Mouse (Mus musculus) intestine, embryonic 15.5 days (tissue): Measurements from ENCODE around the gene Gpr27. TPM values are rescaled to one million over a fixed set of nuclear protein-coding genes. Genes with fewer than 3 reads are reported as not detected.
A peak's percentile ranks its signal among the peaks of the same experiment; 100 is the strongest.

Experiments used
- ATAC-seq: fragments of 200-750 bp; cut with Nextera tagmentation; 2 replicates; pipeline ENCODE4 v1.8.0; 2017; ENCODE audit warnings: moderate TSS enrichment, moderate library complexity
- H3K27ac ChIP-seq: fragments of 300-500 bp; sonication (generic); 2 replicates; pipeline ENCODE4 v1.5.1; 2015; ENCODE audit warnings: mild to moderate bottlenecking, inconsistent platforms
- H3K27me3 ChIP-seq: fragments of 300-500 bp; sonication (generic); replicated peaks from 2 replicates; pipeline ENCODE4 v1.6.1; 2015; ENCODE audit warnings: inconsistent platforms
- H3K36me3 ChIP-seq: fragments of 300-500 bp; sonication (generic); 2 replicates; pipeline ENCODE4 v1.6.1; 2015; ENCODE audit warnings: inconsistent platforms
- H3K4me1 ChIP-seq: fragments of 300-500 bp; sonication (generic); replicated peaks from 2 replicates; pipeline ENCODE4 v1.6.1; 2015; ENCODE audit warnings: inconsistent platforms
- H3K4me2 ChIP-seq: fragments of 300-500 bp; sonication (generic); replicated peaks from 2 replicates; pipeline ENCODE4 v1.6.1; 2015; ENCODE audit warnings: mild to moderate bottlenecking, inconsistent platforms
- H3K4me3 ChIP-seq: fragments of 300-500 bp; sonication (generic); replicated peaks from 2 replicates; pipeline ENCODE4 v1.5.1; 2015; ENCODE audit warnings: inconsistent platforms
- H3K9ac ChIP-seq: fragments of 300-500 bp; sonication (generic); 2 replicates; pipeline ENCODE4 v1.6.1; 2015; ENCODE audit warnings: inconsistent platforms
- H3K9me3 ChIP-seq: fragments of 300-500 bp; sonication (generic); 2 replicates; pipeline ENCODE4 v1.6.1; 2016; ENCODE audit warnings: inconsistent platforms
- WGBS: fragments of 180-500 bp; shearing (Covaris S2); methylation state at CpG from one replicate; pipeline ENCODE4 v1.1.7; 2015; 5-methylcytosine and 5-hydroxymethylcytosine counted together
- polyA plus RNA-seq: library from polyadenylated mRNA; unstranded; fragments of >200 nt; fragmentation: Nextera tagmentation; extraction: Ambion mirVana; gene quantifications from 2 replicates; pipeline ENCODE4 v1.2.1, GENCODE M21; 2015

Gene Gpr27
- polyA plus RNA-seq, 1 experiment from 2014 or later, result 2.6 TPM

- H3K4me3 ChIP-seq, result peak overlapping the region; percentile 44
- peak overlapping the region; percentile 31 for H3K9ac ChIP-seq
- no peak overlapping the region for H3K27ac ChIP-seq
- H3K4me1 ChIP-seq, result peaks cover 12% of the 10 kb centered on the region; the same call in 1 of the 2 replicates
- no peak for ATAC-seq
- H3K9me3 ChIP-seq, result no peaks in the 10 kb centered on the region
- H3K36me3 ChIP-seq, result no peaks in the 10 kb centered on the region
- peaks cover 23% of the 10 kb centered on the region for H3K27me3 ChIP-seq
- peak overlapping the region; percentile 95 for H3K4me2 ChIP-seq
- WGBS, result 4% methylated on average over 22 of the region's 22 CpGs
Observed at GRCm38 (mm10) chr6:99726576-99727303, 34.3 kb downstream of the Gpr27 start.

GRCm38 (mm10) chr6:99729853-99730252 lies 37.4 kb downstream of the Gpr27 start:
- Histone ChIP-seq H3K36me3 (no peaks in the 10 kb centered on the region), H3K9ac (no peak overlapping the region), H3K4me3 (no peak overlapping the region), H3K27ac (no peak overlapping the region), H3K9me3 (no peaks in the 10 kb centered on the region), H3K27me3 (peaks cover 22% of the 10 kb centered on the region), H3K4me2 (no peak overlapping the region), H3K4me1 (peaks cover 12% of the 10 kb centered on the region; the same call in 1 of the 2 replicates)
- no peak for ATAC-seq
- WGBS, result 83% methylated on average over 4 of the region's 4 CpGs

- Histone ChIP-seq H3K36me3 (no peaks in the 10 kb centered on the region), H3K27me3 (peaks cover 5% of the 10 kb centered on the region), H3K9me3 (no peaks in the 10 kb centered on the region), H3K27ac (no peak overlapping the region), H3K4me2 (no peak overlapping the region), H3K4me1 (no peaks in the 10 kb centered on the region), H3K9ac (no peak overlapping the region), H3K4me3 (no peak overlapping the region)
- ATAC-seq, result no peak
- WGBS, result 81% methylated on average over 4 of the region's 4 CpGs
Observed at GRCm38 (mm10) chr6:99731926-99732325, 39.4 kb downstream of the Gpr27 start.

- no peak overlapping the region for H3K4me2 ChIP-seq
Observed at GRCm38 (mm10) chr6:99732673-99733072, 40.2 kb downstream of the Gpr27 start.

GRCm38 (mm10) chr6:99734666-99735065 lies 42.2 kb downstream of the Gpr27 start:
- no peak overlapping the region for H3K9ac ChIP-seq
- H3K9me3 ChIP-seq, result no peaks in the 10 kb centered on the region
- WGBS, result 77% methylated on average over 5 of the region's 5 CpGs
- H3K27ac ChIP-seq, result no peak overlapping the region
- no peaks in the 10 kb centered on the region for H3K4me1 ChIP-seq
- no peak overlapping the region for H3K4me3 ChIP-seq
- H3K27me3 ChIP-seq, result no peaks in the 10 kb centered on the region
- no peak overlapping the region for H3K4me2 ChIP-seq
- no peak for ATAC-seq
- H3K36me3 ChIP-seq, result no peaks in the 10 kb centered on the region

More at GRCm38 (mm10) chr6:99732673-99733072, 40.2 kb downstream of the Gpr27 start:
- Histone ChIP-seq H3K4me1 (no peaks in the 10 kb centered on the region), H3K9me3 (no peaks in the 10 kb centered on the region), H3K27ac (no peak overlapping the region), H3K36me3 (no peaks in the 10 kb centered on the region), H3K9ac (no peak overlapping the region), H3K4me3 (no peak overlapping the region), H3K27me3 (no peaks in the 10 kb centered on the region; the same call in 1 of the 2 replicates)
- 89% methylated on average over 8 of the region's 8 CpGs for WGBS
- ATAC-seq, result no peak

GRCm38 (mm10) chr6:99742866-99743265 lies 50.4 kb downstream of the Gpr27 start:
- no peak for ATAC-seq
- H3K9ac ChIP-seq, result no peak overlapping the region
- H3K4me1 ChIP-seq, result no peaks in the 10 kb centered on the region
- H3K36me3 ChIP-seq, result no peaks in the 10 kb centered on the region
- H3K27ac ChIP-seq, result no peak overlapping the region
- WGBS, result 77% methylated on average over 3 of the region's 3 CpGs
- H3K4me2 ChIP-seq, result no peak overlapping the region
- no peaks in the 10 kb centered on the region for H3K9me3 ChIP-seq
- no peak overlapping the region for H3K4me3 ChIP-seq
- no peaks in the 10 kb centered on the region for H3K27me3 ChIP-seq

Other genes starting within 250 kb of the Gpr27 start
- gene Foxp1, start 170.0 kb upstream of the Gpr27 start, polyA plus RNA-seq, result 87.2 and 103 TPM in 2 replicates
- gene Eif4e3, start 25.9 kb upstream of the Gpr27 start, polyA plus RNA-seq, result 10.6 and 12.3 TPM in 2 replicates
- gene Gm20696, start 25.9 kb upstream of the Gpr27 start, polyA plus RNA-seq, result 2.7 and 3.8 TPM in 2 replicates
- gene Prok2, start 33.7 kb downstream of the Gpr27 start, polyA plus RNA-seq, result 0.10 TPM in 1 of 2 replicates, not detected in the other